Mouse (Mus musculus) embryonic facial prominence, embryonic 15.5 days (tissue): ENCODE measurements around the gene Tas1r3. TPM values are rescaled to one million over a fixed set of nuclear protein-coding genes. Genes with fewer than 3 reads are reported as not detected.

ENCODE experiments used
- ATAC-seq: fragments of 200-750 bp; cut with Nextera tagmentation; 2 replicates; pipeline ENCODE4 v1.8.0; 2017; ENCODE audit warnings: low read depth, moderate TSS enrichment; ENCODE audit not compliant: insufficient number of reproducible peaks, low FRiP score, low TSS enrichment
- H3K27ac ChIP-seq: fragments of 300-500 bp; sonication (generic); replicated peaks from 2 replicates; pipeline ENCODE4 v1.5.1; 2015; ENCODE audit warnings: mild to moderate bottlenecking, inconsistent platforms
- H3K27me3 ChIP-seq: fragments of 300-500 bp; sonication (generic); 2 replicates; pipeline ENCODE4 v1.6.1; 2015; ENCODE audit warnings: inconsistent platforms
- H3K36me3 ChIP-seq: fragments of 300-500 bp; sonication (generic); 2 replicates; pipeline ENCODE4 v1.6.1; 2015; ENCODE audit warnings: mild to moderate bottlenecking, inconsistent platforms
- H3K4me1 ChIP-seq: fragments of 300-500 bp; sonication (generic); 2 replicates; pipeline ENCODE4 v1.6.1; 2015; ENCODE audit warnings: inconsistent platforms
- H3K4me2 ChIP-seq: fragments of 300-500 bp; sonication (generic); replicated peaks from 2 replicates; pipeline ENCODE4 v1.6.1; 2015; ENCODE audit warnings: mild to moderate bottlenecking, inconsistent platforms
- H3K4me3 ChIP-seq: fragments of 300-500 bp; sonication (generic); replicated peaks from 2 replicates; pipeline ENCODE4 v1.5.1; 2015; ENCODE audit warnings: mild to moderate bottlenecking, inconsistent platforms
- H3K9ac ChIP-seq: fragments of 300-500 bp; sonication (generic); 2 replicates; pipeline ENCODE4 v1.6.1; 2015; ENCODE audit warnings: inconsistent platforms
- H3K9me3 ChIP-seq: fragments of 300-500 bp; sonication (generic); replicated peaks from 2 replicates; pipeline ENCODE4 v1.6.1; 2016; ENCODE audit warnings: inconsistent platforms
- WGBS: fragments of 180-500 bp; shearing (Covaris S2); methylation state at CpG from one replicate; pipeline ENCODE4 v1.1.7; 2015; 5-methylcytosine and 5-hydroxymethylcytosine counted together
- microRNA-seq: library from miRNA; unstranded; fragments of <30 nt; microRNA quantifications from one replicate; pipeline ENCODE4, GENCODE M21; 2016; ENCODE audit warnings: borderline number of aligned reads
- polyA plus RNA-seq: library from polyadenylated mRNA; unstranded; fragments of >200 nt; fragmentation: Nextera tagmentation; extraction: Ambion mirVana; gene quantifications from 2 replicates; pipeline ENCODE4 v1.2.1, GENCODE M21; 2015

Tas1r3 gene
- polyA plus RNA-seq, 1 experiment from 2014 or later = 0.48 TPM

- H3K4me3 ChIP-seq = no peak overlapping the region
- H3K27ac ChIP-seq = no peak overlapping the region
- no peak for ATAC-seq
- H3K9ac ChIP-seq = no peak overlapping the region
- H3K9me3 ChIP-seq = no peaks in the 10 kb centered on the region
- H3K4me2 ChIP-seq = no peak overlapping the region
- no peaks in the 10 kb centered on the region for H3K27me3 ChIP-seq
- peaks cover 29% of the 10 kb centered on the region for H3K4me1 ChIP-seq
- 83% methylated on average over 4 of the region's 4 CpGs for WGBS
- H3K36me3 ChIP-seq = peaks cover 34% of the 10 kb centered on the region
Observed at GRCm38 (mm10) chr4:155829866-155830265, 33.3 kb downstream of the Tas1r3 start.

DNA sequence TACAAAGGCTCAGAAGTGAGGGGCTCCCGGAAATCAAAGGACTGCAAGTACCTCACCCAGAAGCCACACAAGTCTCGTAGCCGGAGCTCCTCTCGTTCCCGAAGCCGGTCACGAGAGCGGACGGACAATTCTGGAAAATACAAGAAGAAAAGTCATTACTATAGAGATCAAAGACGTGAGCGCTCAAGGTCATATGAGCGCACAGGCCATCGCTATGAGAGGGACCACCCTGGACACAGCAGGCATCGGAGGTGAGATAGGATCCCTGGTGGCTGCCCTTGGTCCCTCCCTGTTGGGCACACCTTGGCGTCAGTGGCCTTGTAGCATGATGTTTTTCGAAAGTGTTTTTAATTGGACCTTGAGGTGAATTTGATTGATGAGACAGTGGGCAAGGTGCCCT is 39.7 kb downstream of the Tas1r3 start:
- Histone ChIP-seq H3K9ac (no peak overlapping the region), H3K27me3 (no peaks in the 10 kb centered on the region), H3K36me3 (peaks cover 87% of the 10 kb centered on the region), H3K4me3 (no peak overlapping the region), H3K27ac (no peak overlapping the region), H3K4me2 (no peak overlapping the region), H3K4me1 (no peaks in the 10 kb centered on the region), H3K9me3 (no peaks in the 10 kb centered on the region)
- WGBS = 94% methylated on average over 16 of the region's 16 CpGs
- no peak for ATAC-seq

DNA sequence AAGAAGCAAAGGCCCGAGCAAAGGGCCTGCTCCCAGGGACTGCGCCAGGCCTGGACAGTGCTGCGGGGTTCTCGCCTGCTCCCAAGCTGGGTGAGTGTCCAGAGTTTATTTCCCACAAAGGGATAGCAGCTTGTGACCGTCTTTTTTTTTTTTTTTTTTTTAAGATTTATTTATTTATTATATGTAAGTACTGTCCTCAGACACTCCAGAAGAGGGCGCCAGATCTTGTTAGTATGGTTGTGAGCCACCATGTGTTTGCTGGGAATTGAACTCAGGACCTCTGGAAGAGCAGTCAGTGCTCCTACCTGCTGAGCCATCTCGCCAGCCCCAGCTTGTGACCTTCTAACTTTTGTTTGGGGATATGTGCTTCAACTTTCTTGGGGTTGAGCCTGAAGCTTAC is 42.1 kb downstream of the Tas1r3 start:
- Histone ChIP-seq H3K9ac (no peak overlapping the region), H3K27me3 (no peaks in the 10 kb centered on the region), H3K4me3 (no peak overlapping the region), H3K4me2 (no peak overlapping the region), H3K36me3 (peaks cover 94% of the 10 kb centered on the region), H3K4me1 (no peaks in the 10 kb centered on the region), H3K27ac (no peak overlapping the region), H3K9me3 (no peaks in the 10 kb centered on the region)
- no peak for ATAC-seq
- WGBS = 78% methylated on average over 7 of the region's 7 CpGs

- no peak overlapping the region for H3K4me2 ChIP-seq
- H3K27ac ChIP-seq = no peak overlapping the region
- no peak for ATAC-seq
- 87% methylated on average over 4 of the region's 4 CpGs for WGBS
- no peaks in the 10 kb centered on the region for H3K27me3 ChIP-seq
- H3K36me3 ChIP-seq = peaks cover 86% of the 10 kb centered on the region
- no peak overlapping the region for H3K4me3 ChIP-seq
- H3K9ac ChIP-seq = no peak overlapping the region
- H3K4me1 ChIP-seq = peaks cover 13% of the 10 kb centered on the region
- no peaks in the 10 kb centered on the region for H3K9me3 ChIP-seq
Observed at GRCm38 (mm10) chr4:155817533-155817932, 45.6 kb downstream of the Tas1r3 start.

- peaks cover 73% of the 10 kb centered on the region for H3K36me3 ChIP-seq
- ATAC-seq = peak; percentile 6; the same call in 1 of the 2 replicates
- no peaks in the 10 kb centered on the region for H3K9me3 ChIP-seq
- WGBS = under 1% methylated on average over 48 of the region's 49 CpGs
- H3K27me3 ChIP-seq = no peaks in the 10 kb centered on the region
- H3K4me3 ChIP-seq = peak overlapping the region; percentile 100
- peaks cover 20% of the 10 kb centered on the region for H3K4me1 ChIP-seq
- H3K9ac ChIP-seq = peak overlapping the region; percentile 100
- H3K27ac ChIP-seq = peak overlapping the region; percentile 96
- H3K4me2 ChIP-seq = peak overlapping the region; percentile 79
Observed at GRCm38 (mm10) chr4:155812665-155813181, 50.4 kb downstream of the Tas1r3 start.

DNA sequence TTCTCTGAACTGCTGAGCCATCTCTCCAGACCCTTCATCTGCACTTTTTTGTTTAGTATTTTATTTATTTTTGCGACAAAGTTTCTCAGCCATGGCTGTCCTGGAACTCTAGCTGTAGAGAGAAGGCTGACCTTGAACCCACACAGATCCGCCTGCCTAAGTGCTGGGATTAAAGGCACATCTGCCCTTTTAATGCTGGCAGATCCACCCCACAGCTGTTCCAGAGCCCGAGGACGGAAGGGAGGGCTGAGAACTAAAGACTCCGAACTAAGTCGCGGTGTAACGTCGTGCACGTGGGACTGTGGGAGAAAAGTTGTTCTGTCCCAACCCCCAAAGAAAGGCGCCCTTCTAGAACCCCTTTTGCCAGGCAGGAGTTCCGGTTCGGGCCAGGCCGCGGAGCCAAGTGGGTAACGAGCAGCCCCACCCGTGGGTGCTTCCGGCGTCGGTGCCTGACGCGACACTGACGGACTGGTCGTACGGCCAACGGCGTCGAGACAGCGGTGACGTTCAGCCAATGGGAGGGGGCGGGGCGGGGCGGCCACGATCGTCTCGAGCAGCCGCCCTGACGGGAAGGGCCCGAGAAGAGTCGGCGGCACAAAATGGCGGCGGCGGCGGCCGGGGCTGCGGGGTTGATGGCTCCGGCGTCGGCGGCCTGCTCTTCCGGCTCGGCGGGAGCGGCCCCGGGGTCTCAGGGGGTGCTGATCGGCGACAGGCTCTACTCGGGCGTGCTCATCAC is 51.1 kb downstream of the Tas1r3 start, which contains the start of gene Ccnl2:
Gene Ccnl2, plus strand, starts transcription at position 561 of the 736 bp plus-strand sequence.
- WGBS = under 1% methylated on average over 59 of the region's 60 CpGs
- Histone ChIP-seq H3K27me3 (no peaks in the 10 kb centered on the region), H3K36me3 (peaks cover 72% of the 10 kb centered on the region)

More for the DNA sequence above, 51.1 kb downstream of the Tas1r3 start, which contains the start of gene Ccnl2:
- peak within 1 kb of the TSS; percentile 100 for H3K4me3 ChIP-seq
- H3K9ac ChIP-seq = peak within 1 kb of the TSS; percentile 100
- peak within 1 kb of the TSS; percentile 79 for H3K4me2 ChIP-seq
- peaks cover 20% of the 10 kb centered on the region for H3K4me1 ChIP-seq
- H3K9me3 ChIP-seq = no peaks in the 10 kb centered on the region
- peak; percentile 100 for ATAC-seq
- H3K27ac ChIP-seq = peak within 1 kb of the TSS; percentile 96

Small RNA genes lying within 50 kb of the gene (microRNA-seq; reads per million reads assigned to microRNA genes)
- gene Gm22991 = not detected

Other genes starting within 250 kb of the Tas1r3 start
- gene Cdk11b, start 238.5 kb downstream of the Tas1r3 start, polyA plus RNA-seq = 62.1 and 65.6 TPM in 2 replicates
- not detected in 2 replicates for gene Gm10563, start 218.0 kb downstream of the Tas1r3 start, polyA plus RNA-seq
- gene Mmp23, start 210.0 kb downstream of the Tas1r3 start, polyA plus RNA-seq = 38.5 and 39.0 TPM in 2 replicates
- 36.3 and 36.8 TPM in 2 replicates for gene Mib2, start 194.2 kb downstream of the Tas1r3 start, polyA plus RNA-seq
- gene Fndc10, start 169.0 kb downstream of the Tas1r3 start, polyA plus RNA-seq = 13.5 and 13.9 TPM in 2 replicates
- gene Ssu72, start 158.6 kb downstream of the Tas1r3 start, polyA plus RNA-seq = 135 and 140 TPM in 2 replicates
- gene Tmem240, start 128.6 kb downstream of the Tas1r3 start, polyA plus RNA-seq = 1.6 and 2.2 TPM in 2 replicates
- 84.9 and 89.9 TPM in 2 replicates for gene Atad3a, start 102.3 kb downstream of the Tas1r3 start, polyA plus RNA-seq
- 14.2 and 17.4 TPM in 2 replicates for gene Vwa1, start 88.7 kb downstream of the Tas1r3 start, polyA plus RNA-seq
- 0.76 and 1.2 TPM in 2 replicates for gene Tmem88b, start 77.5 kb downstream of the Tas1r3 start, polyA plus RNA-seq
- gene Ankrd65, start 72.9 kb downstream of the Tas1r3 start, polyA plus RNA-seq = 0.29 and 0.71 TPM in 2 replicates
- gene Mrpl20, start 60.5 kb downstream of the Tas1r3 start, polyA plus RNA-seq = 175 and 191 TPM in 2 replicates
- gene Ccnl2, start 50.9 kb downstream of the Tas1r3 start, polyA plus RNA-seq = 198 and 206 TPM in 2 replicates
- gene Aurkaip1, start 32.1 kb downstream of the Tas1r3 start, polyA plus RNA-seq = 142 TPM in 2 replicates
- gene Mxra8, start 23.7 kb downstream of the Tas1r3 start, polyA plus RNA-seq = 137 and 141 TPM in 2 replicates
- 10.0 and 12.2 TPM in 2 replicates for gene Dvl1, start 16.0 kb downstream of the Tas1r3 start, polyA plus RNA-seq
- 18.0 and 20.1 TPM in 2 replicates for gene Cptp, start 6.1 kb upstream of the Tas1r3 start, polyA plus RNA-seq
- gene Ints11, start 6.2 kb upstream of the Tas1r3 start, polyA plus RNA-seq = 71.7 and 73.1 TPM in 2 replicates
- 62.6 and 63.6 TPM in 2 replicates for gene Pusl1, start 28.4 kb upstream of the Tas1r3 start, polyA plus RNA-seq
- gene Acap3, start 28.5 kb upstream of the Tas1r3 start, polyA plus RNA-seq = 25.1 and 26.2 TPM in 2 replicates
- gene Ube2j2, start 80.5 kb upstream of the Tas1r3 start, polyA plus RNA-seq = 108 and 109 TPM in 2 replicates
- 68.2 and 73.8 TPM in 2 replicates for gene C1qtnf12, start 99.0 kb upstream of the Tas1r3 start, polyA plus RNA-seq
- 16.6 and 16.7 TPM in 2 replicates for gene B3galt6, start 129.3 kb upstream of the Tas1r3 start, polyA plus RNA-seq
- 165 and 172 TPM in 2 replicates for gene Sdf4, start 129.5 kb upstream of the Tas1r3 start, polyA plus RNA-seq
- 1.1 and 1.2 TPM in 2 replicates for gene Tnfrsf4, start 150.5 kb upstream of the Tas1r3 start, polyA plus RNA-seq
- 6.0 and 7.1 TPM in 2 replicates for gene Tnfrsf18, start 162.8 kb upstream of the Tas1r3 start, polyA plus RNA-seq
- 4.0 and 4.3 TPM in 2 replicates for gene Ttll10, start 196.1 kb upstream of the Tas1r3 start, polyA plus RNA-seq
- gene 9430015G10Rik, start 246.6 kb upstream of the Tas1r3 start, polyA plus RNA-seq = 32.8 and 33.5 TPM in 2 replicates